Mouse (Mus musculus) embryonic fibroblast, embryonic 13.5 days (primary cell): ENCODE results near the gene Fmnl2.

ENCODE experiments used
- CTCF ChIP-seq: IDR thresholded peaks from 2 replicates; pipeline ENCODE4 v1.5.1; 2011; ENCODE audit warnings: mild to moderate bottlenecking, control low read depth, low read length, moderate library complexity, borderline replicate concordance; ENCODE audit not compliant: insufficient read depth
- POLR2A ChIP-seq: IDR thresholded peaks from 2 replicates; pipeline ENCODE4 v1.6.1; 2011; ENCODE audit warnings: low read depth, mild to moderate bottlenecking, control low read depth, low read length, moderate library complexity

GRCm38 (mm10) chr2:53095031-53095430 is 237.4 kb downstream of the Fmnl2 start:
- TF ChIP-seq CTCF (no peak), POLR2A (no peak)
